Mouse (Mus musculus): Measurements from ENCODE around the gene Rhd. TPM values are rescaled to one million over a fixed set of nuclear protein-coding genes. Genes with fewer than 3 reads are reported as not detected.
"Not testable (repeated sequence)": the region's sequence is repeated elsewhere in the genome, so short reads cannot be mapped to it uniquely, and the experiment has no call there.

Gene Rhd
- polyA plus RNA-seq, 1 experiment = 147 TPM

- Histone ChIP-seq H3K27ac (ENCODE audit: control insufficient read depth, insufficient read depth, low read depth, low read length, poor library complexity) (no peak overlapping the region), H3K4me3 (replicated peaks; ENCODE audit: control insufficient read depth, low read depth, low read length) (no peak overlapping the region), H3K4me1 (ENCODE audit: control insufficient read depth, insufficient read depth, low read length) (no peaks in the 10 kb centered on the region; the same call in 1 of the 2 replicates)
- WGBS = 86% methylated on average over 4 of the region's 4 CpGs
- TF ChIP-seq CTCF (IDR thresholded peaks at IDR 0.05; ENCODE audit: control insufficient read depth, insufficient read depth, low read length) (no peak), POLR2A (IDR thresholded peaks at IDR 0.05; ENCODE audit: borderline replicate concordance, control insufficient read depth, low read depth, low read length) (no peak)
Measured at GRCm38 (mm10) chr4:134835486-134835885, 28.9 kb upstream of the Rhd start.

GRCm38 (mm10) chr4:134838221-134838620 is 26.1 kb upstream of the Rhd start:
- no peak overlapping the region for H3K4me3 ChIP-seq (replicated peaks; ENCODE audit: control insufficient read depth, low read depth, low read length)
- TF ChIP-seq POLR2A (IDR thresholded peaks at IDR 0.05; ENCODE audit: borderline replicate concordance, control insufficient read depth, low read depth, low read length) = no peak
- no peak for TF ChIP-seq CTCF (IDR thresholded peaks at IDR 0.05; ENCODE audit: control insufficient read depth, insufficient read depth, low read length)
- H3K27ac ChIP-seq (ENCODE audit: control insufficient read depth, insufficient read depth, low read depth, low read length, poor library complexity) = no peak overlapping the region
- no peaks in the 10 kb centered on the region; the same call in 1 of the 2 replicates for H3K4me1 ChIP-seq (ENCODE audit: control insufficient read depth, insufficient read depth, low read length)
- WGBS = 9% methylated on average over 1 of the region's 1 CpGs

- not testable (repeated sequence) for H3K27ac ChIP-seq (ENCODE audit: control insufficient read depth, insufficient read depth, low read depth, low read length, poor library complexity); H3K4me1 ChIP-seq (ENCODE audit: control insufficient read depth, insufficient read depth, low read length); H3K4me3 ChIP-seq (replicated peaks; ENCODE audit: control insufficient read depth, low read depth, low read length)
- 85% methylated on average over 3 of the region's 3 CpGs for WGBS
Measured at GRCm38 (mm10) chr4:134838706-134839105, 25.6 kb upstream of the Rhd start.

GRCm38 (mm10) chr4:134840231-134840630 is 24.1 kb upstream of the Rhd start:
- WGBS = 71% methylated on average over 1 of the region's 1 CpGs
- Histone ChIP-seq H3K4me1 (ENCODE audit: control insufficient read depth, insufficient read depth, low read length) (no peaks in the 10 kb centered on the region; the same call in 1 of the 2 replicates), H3K4me3 (replicated peaks; ENCODE audit: control insufficient read depth, low read depth, low read length) (no peak overlapping the region), H3K27ac (ENCODE audit: control insufficient read depth, insufficient read depth, low read depth, low read length, poor library complexity) (no peak overlapping the region)
- TF ChIP-seq POLR2A (IDR thresholded peaks at IDR 0.05; ENCODE audit: borderline replicate concordance, control insufficient read depth, low read depth, low read length) = no peak
- no peak for TF ChIP-seq CTCF (IDR thresholded peaks at IDR 0.05; ENCODE audit: control insufficient read depth, insufficient read depth, low read length)

- WGBS = 86% methylated on average over 4 of the region's 4 CpGs
- no peak for TF ChIP-seq POLR2A (IDR thresholded peaks at IDR 0.05; ENCODE audit: borderline replicate concordance, control insufficient read depth, low read depth, low read length)
- no peak for TF ChIP-seq CTCF (IDR thresholded peaks at IDR 0.05; ENCODE audit: control insufficient read depth, insufficient read depth, low read length)
- H3K4me1 ChIP-seq (ENCODE audit: control insufficient read depth, insufficient read depth, low read length) = peaks cover 2% of the 10 kb centered on the region; the same call in 1 of the 2 replicates
- H3K4me3 ChIP-seq (replicated peaks; ENCODE audit: control insufficient read depth, low read depth, low read length) = no peak overlapping the region
- no peak overlapping the region for H3K27ac ChIP-seq (ENCODE audit: control insufficient read depth, insufficient read depth, low read depth, low read length, poor library complexity)
Measured at GRCm38 (mm10) chr4:134843566-134843965, 20.8 kb upstream of the Rhd start.

GRCm38 (mm10) chr4:134847587-134847986 is 16.7 kb upstream of the Rhd start:
- Histone ChIP-seq H3K4me3 (replicated peaks; ENCODE audit: control insufficient read depth, low read depth, low read length) (no peak overlapping the region), H3K4me1 (ENCODE audit: control insufficient read depth, insufficient read depth, low read length) (peaks cover 2% of the 10 kb centered on the region; the same call in 1 of the 2 replicates), H3K27ac (ENCODE audit: control insufficient read depth, insufficient read depth, low read depth, low read length, poor library complexity) (no peak overlapping the region)
- WGBS = 63% methylated on average over 4 of the region's 4 CpGs
- no peak for TF ChIP-seq CTCF (IDR thresholded peaks at IDR 0.05; ENCODE audit: control insufficient read depth, insufficient read depth, low read length)
- TF ChIP-seq POLR2A (IDR thresholded peaks at IDR 0.05; ENCODE audit: borderline replicate concordance, control insufficient read depth, low read depth, low read length) = no peak

- no peak for TF ChIP-seq CTCF (IDR thresholded peaks at IDR 0.05; ENCODE audit: control insufficient read depth, insufficient read depth, low read length)
- no peak for TF ChIP-seq POLR2A (IDR thresholded peaks at IDR 0.05; ENCODE audit: borderline replicate concordance, control insufficient read depth, low read depth, low read length)
- peaks cover 2% of the 10 kb centered on the region; the same call in 1 of the 2 replicates for H3K4me1 ChIP-seq (ENCODE audit: control insufficient read depth, insufficient read depth, low read length)
- H3K27ac ChIP-seq (ENCODE audit: control insufficient read depth, insufficient read depth, low read depth, low read length, poor library complexity) = no peak overlapping the region
- H3K4me3 ChIP-seq (replicated peaks; ENCODE audit: control insufficient read depth, low read depth, low read length) = no peak overlapping the region
- WGBS = 84% methylated on average over 4 of the region's 4 CpGs
Measured at GRCm38 (mm10) chr4:134850551-134850950, 13.8 kb upstream of the Rhd start.

GRCm38 (mm10) chr4:134851236-134851635 is 13.1 kb upstream of the Rhd start:
- 34% methylated on average over 2 of the region's 2 CpGs for WGBS
- TF ChIP-seq CTCF (IDR thresholded peaks at IDR 0.05; ENCODE audit: control insufficient read depth, insufficient read depth, low read length) (no peak), POLR2A (IDR thresholded peaks at IDR 0.05; ENCODE audit: borderline replicate concordance, control insufficient read depth, low read depth, low read length) (no peak)
- H3K4me1 ChIP-seq (ENCODE audit: control insufficient read depth, insufficient read depth, low read length) = peaks cover 2% of the 10 kb centered on the region; the same call in 1 of the 2 replicates
- no peak overlapping the region for H3K4me3 ChIP-seq (replicated peaks; ENCODE audit: control insufficient read depth, low read depth, low read length)
- H3K27ac ChIP-seq (ENCODE audit: control insufficient read depth, insufficient read depth, low read depth, low read length, poor library complexity) = no peak overlapping the region

GRCm38 (mm10) chr4:134851876-134852275 is 12.5 kb upstream of the Rhd start:
- peaks cover 2% of the 10 kb centered on the region; the same call in 1 of the 2 replicates for H3K4me1 ChIP-seq (ENCODE audit: control insufficient read depth, insufficient read depth, low read length)
- 10% methylated on average over 14 of the region's 14 CpGs for WGBS
- peak overlapping the region; percentile 71 for H3K4me3 ChIP-seq (replicated peaks; ENCODE audit: control insufficient read depth, low read depth, low read length)
- TF ChIP-seq CTCF (IDR thresholded peaks at IDR 0.05; ENCODE audit: control insufficient read depth, insufficient read depth, low read length) = no peak
- TF ChIP-seq POLR2A (IDR thresholded peaks at IDR 0.05; ENCODE audit: borderline replicate concordance, control insufficient read depth, low read depth, low read length) = no peak
- no peak overlapping the region for H3K27ac ChIP-seq (ENCODE audit: control insufficient read depth, insufficient read depth, low read depth, low read length, poor library complexity)

All from bone marrow, adult 2 months (tissue).